Mouse (Mus musculus) stomach, embryonic 15.5 days (tissue): ENCODE data around the gene Gm26727. TPM values are rescaled to one million over a fixed set of nuclear protein-coding genes. Genes with fewer than 3 reads are reported as not detected.

ENCODE experiments used
- polyA plus RNA-seq: library from polyadenylated mRNA; unstranded; fragments of >200 nt; fragmentation: Nextera tagmentation; extraction: Ambion mirVana; gene quantifications from 2 replicates; pipeline ENCODE4 v1.2.1, GENCODE M21; 2015

Gm26727 gene
- polyA plus RNA-seq, 1 experiment from 2014 or later, result not detected

Other genes with a start within 250 kb of the Gm26727 start
- gene Gm21830, start 19.5 kb downstream of the Gm26727 start, polyA plus RNA-seq, result not detected in 2 replicates
- gene Xirp2, start 12.8 kb upstream of the Gm26727 start, polyA plus RNA-seq, result not detected in 2 replicates
- 5.6 and 6.5 TPM in 2 replicates for gene B3galt1, start 132.7 kb upstream of the Gm26727 start, polyA plus RNA-seq